Mouse (Mus musculus) embryonic facial prominence, embryonic 13.5 days (tissue): ENCODE data around the gene Trim50. TPM values are rescaled to one million over a fixed set of nuclear protein-coding genes. Genes with fewer than 3 reads are reported as not detected.

ENCODE experiments used
- ATAC-seq: fragments of 200-750 bp; cut with Nextera tagmentation; 2 replicates; pipeline ENCODE4 v1.8.0; 2017; ENCODE audit warnings: low read depth; ENCODE audit not compliant: insufficient number of reproducible peaks, insufficient read depth, low FRiP score, low TSS enrichment
- H3K27ac ChIP-seq: fragments of 300-500 bp; sonication (generic); 2 replicates; pipeline ENCODE4 v1.5.1; 2015; ENCODE audit warnings: moderate library complexity, mild to moderate bottlenecking, inconsistent platforms
- H3K27me3 ChIP-seq: fragments of 300-500 bp; sonication (generic); 2 replicates; pipeline ENCODE4 v1.6.1; 2015; ENCODE audit warnings: mild to moderate bottlenecking, inconsistent platforms
- H3K36me3 ChIP-seq: fragments of 300-500 bp; sonication (generic); 2 replicates; pipeline ENCODE4 v1.6.1; 2015; ENCODE audit warnings: mild to moderate bottlenecking, inconsistent platforms
- H3K4me1 ChIP-seq: fragments of 300-500 bp; sonication (generic); 2 replicates; pipeline ENCODE4 v1.6.1; 2015; ENCODE audit warnings: inconsistent platforms
- H3K4me2 ChIP-seq: fragments of 300-500 bp; sonication (generic); 2 replicates; pipeline ENCODE4 v1.6.1; 2015; ENCODE audit warnings: moderate library complexity, mild to moderate bottlenecking, inconsistent platforms
- H3K4me3 ChIP-seq: fragments of 300-500 bp; sonication (generic); 2 replicates; pipeline ENCODE4 v1.5.1; 2015; ENCODE audit warnings: mild to moderate bottlenecking, inconsistent platforms
- H3K9ac ChIP-seq: fragments of 300-500 bp; sonication (generic); 2 replicates; pipeline ENCODE4 v1.6.1; 2015; ENCODE audit warnings: mild to moderate bottlenecking, inconsistent platforms
- H3K9me3 ChIP-seq: fragments of 300-500 bp; sonication (generic); 2 replicates; pipeline ENCODE4 v1.6.1; 2016; ENCODE audit warnings: inconsistent platforms
- WGBS: fragments of 180-500 bp; shearing (Covaris S2); methylation state at CpG from one replicate; pipeline ENCODE4 v1.1.7; 2015; ENCODE audit warnings: mixed read lengths; 5-methylcytosine and 5-hydroxymethylcytosine counted together
- polyA plus RNA-seq: library from polyadenylated mRNA; unstranded; fragments of >200 nt; fragmentation: Nextera tagmentation; extraction: Ambion mirVana; gene quantifications from 2 replicates; pipeline ENCODE4 v1.2.1, GENCODE M21; 2015

Gene Trim50
- polyA plus RNA-seq, 1 experiment from 2014 or later, result 0.14 TPM

GRCm38 (mm10) chr5:135369787-135370654 lies 16.9 kb downstream of the Trim50 start, which contains the start of gene Nsun5:
Nsun5 (plus strand) TSS chr5:135369953.
- WGBS, result under 1% methylated on average over 64 of the region's 64 CpGs
- H3K9ac ChIP-seq, result peak within 1 kb of the TSS; percentile 94
- no peaks in the 10 kb centered on the region for H3K27me3 ChIP-seq
- peak within 1 kb of the TSS; percentile 84 for H3K4me2 ChIP-seq
- H3K27ac ChIP-seq, result peak within 1 kb of the TSS; percentile 81
- H3K4me1 ChIP-seq, result peaks cover 14% of the 10 kb centered on the region
- H3K4me3 ChIP-seq, result peak within 1 kb of the TSS; percentile 99
- ATAC-seq, result peak; percentile 60
- peaks cover 38% of the 10 kb centered on the region for H3K36me3 ChIP-seq
- no peaks in the 10 kb centered on the region; the same call in 1 of the 2 replicates for H3K9me3 ChIP-seq

- Histone ChIP-seq H3K36me3 (peaks cover 49% of the 10 kb centered on the region), H3K4me2 (no peak overlapping the region; the same call in 1 of the 2 replicates), H3K9me3 (no peaks in the 10 kb centered on the region; the same call in 1 of the 2 replicates), H3K27me3 (no peaks in the 10 kb centered on the region), H3K4me3 (no peak overlapping the region), H3K27ac (no peak overlapping the region), H3K9ac (no peak overlapping the region), H3K4me1 (peaks cover 20% of the 10 kb centered on the region)
- WGBS, result 95% methylated on average over 13 of the region's 13 CpGs
- no peak for ATAC-seq
These were observed 18.1 kb downstream of the Trim50 start for GRCm38 (mm10) chr5:135371195-135371594.

GRCm38 (mm10) chr5:135373601-135374000 lies 20.5 kb downstream of the Trim50 start:
- no peaks in the 10 kb centered on the region for H3K27me3 ChIP-seq
- ATAC-seq, result no peak
- peaks cover 20% of the 10 kb centered on the region for H3K4me1 ChIP-seq
- no peak overlapping the region for H3K4me3 ChIP-seq
- WGBS, result 96% methylated on average over 5 of the region's 5 CpGs
- H3K9ac ChIP-seq, result no peak overlapping the region
- H3K4me2 ChIP-seq, result no peak overlapping the region
- peaks cover 72% of the 10 kb centered on the region for H3K36me3 ChIP-seq
- H3K27ac ChIP-seq, result no peak overlapping the region
- H3K9me3 ChIP-seq, result no peaks in the 10 kb centered on the region; the same call in 1 of the 2 replicates

GRCm38 (mm10) chr5:135375167-135375566 lies 22.1 kb downstream of the Trim50 start:
- no peak overlapping the region for H3K9ac ChIP-seq
- H3K4me3 ChIP-seq, result no peak overlapping the region
- no peak for ATAC-seq
- no peaks in the 10 kb centered on the region; the same call in 1 of the 2 replicates for H3K9me3 ChIP-seq
- peaks cover 88% of the 10 kb centered on the region for H3K36me3 ChIP-seq
- no peak overlapping the region for H3K4me2 ChIP-seq
- peaks cover 16% of the 10 kb centered on the region for H3K4me1 ChIP-seq
- WGBS, result 71% methylated on average over 8 of the region's 8 CpGs
- no peak overlapping the region for H3K27ac ChIP-seq
- no peaks in the 10 kb centered on the region for H3K27me3 ChIP-seq

- no peak for ATAC-seq
- H3K9ac ChIP-seq, result no peak overlapping the region
- WGBS, result 77% methylated on average over 2 of the region's 2 CpGs
- H3K4me3 ChIP-seq, result no peak overlapping the region
- peaks cover 9% of the 10 kb centered on the region; the same call in 1 of the 2 replicates for H3K4me1 ChIP-seq
- H3K27me3 ChIP-seq, result no peaks in the 10 kb centered on the region
- H3K4me2 ChIP-seq, result no peak overlapping the region
- H3K36me3 ChIP-seq, result peaks cover 97% of the 10 kb centered on the region
- no peak overlapping the region for H3K27ac ChIP-seq
- H3K9me3 ChIP-seq, result no peaks in the 10 kb centered on the region; the same call in 1 of the 2 replicates
These were observed 23.2 kb downstream of the Trim50 start for GRCm38 (mm10) chr5:135376341-135376740.

GRCm38 (mm10) chr5:135380681-135381080 lies 27.6 kb downstream of the Trim50 start:
- H3K4me2 ChIP-seq, result no peak overlapping the region
- peaks cover 98% of the 10 kb centered on the region for H3K36me3 ChIP-seq
- no peaks in the 10 kb centered on the region for H3K27me3 ChIP-seq
- H3K9ac ChIP-seq, result no peak overlapping the region
- ATAC-seq, result no peak
- no peaks in the 10 kb centered on the region; the same call in 1 of the 2 replicates for H3K4me1 ChIP-seq
- no peak overlapping the region for H3K4me3 ChIP-seq
- WGBS, result 93% methylated on average over 4 of the region's 4 CpGs
- H3K27ac ChIP-seq, result no peak overlapping the region
- no peaks in the 10 kb centered on the region for H3K9me3 ChIP-seq

- Histone ChIP-seq H3K27me3 (no peaks in the 10 kb centered on the region), H3K9ac (no peak overlapping the region), H3K4me1 (no peaks in the 10 kb centered on the region), H3K4me2 (no peak overlapping the region), H3K9me3 (no peaks in the 10 kb centered on the region), H3K4me3 (no peak overlapping the region), H3K27ac (no peak overlapping the region), H3K36me3 (peaks cover 94% of the 10 kb centered on the region)
- 94% methylated on average over 10 of the region's 10 CpGs for WGBS
- ATAC-seq, result no peak
These were observed 28.3 kb downstream of the Trim50 start for GRCm38 (mm10) chr5:135381356-135381925.

GRCm38 (mm10) chr5:135382746-135383145 lies 29.7 kb downstream of the Trim50 start:
- 87% methylated on average over 7 of the region's 7 CpGs for WGBS
- H3K27me3 ChIP-seq, result no peaks in the 10 kb centered on the region
- H3K4me2 ChIP-seq, result no peak overlapping the region
- no peak overlapping the region for H3K4me3 ChIP-seq
- peaks cover 95% of the 10 kb centered on the region for H3K36me3 ChIP-seq
- no peak overlapping the region for H3K9ac ChIP-seq
- no peak overlapping the region for H3K27ac ChIP-seq
- H3K9me3 ChIP-seq, result no peaks in the 10 kb centered on the region
- H3K4me1 ChIP-seq, result no peaks in the 10 kb centered on the region
- ATAC-seq, result no peak

GRCm38 (mm10) chr5:135383771-135384170 lies 30.7 kb downstream of the Trim50 start:
- Histone ChIP-seq H3K9me3 (no peaks in the 10 kb centered on the region), H3K4me2 (no peak overlapping the region), H3K27me3 (no peaks in the 10 kb centered on the region), H3K9ac (no peak overlapping the region), H3K4me1 (no peaks in the 10 kb centered on the region), H3K36me3 (peaks cover 95% of the 10 kb centered on the region), H3K27ac (no peak overlapping the region), H3K4me3 (no peak overlapping the region)
- no peak for ATAC-seq
- 85% methylated on average over 10 of the region's 10 CpGs for WGBS

- ATAC-seq, result peak; percentile 81
- Histone ChIP-seq H3K9me3 (no peaks in the 10 kb centered on the region), H3K27me3 (no peaks in the 10 kb centered on the region), H3K4me1 (peaks cover 19% of the 10 kb centered on the region), H3K27ac (peak within 1 kb of the TSS; percentile 86), H3K4me2 (peak within 1 kb of the TSS; percentile 65), H3K9ac (peak within 1 kb of the TSS; percentile 98), H3K4me3 (peak within 1 kb of the TSS; percentile 70), H3K36me3 (peaks cover 29% of the 10 kb centered on the region)
- under 1% methylated on average over 95 of the region's 110 CpGs for WGBS
These were observed 41.1 kb downstream of the Trim50 start, which contains the start of gene Pom121 for GRCm38 (mm10) chr5:135394004-135394823. Pom121 (minus strand) TSS chr5:135394546.

- H3K4me1 ChIP-seq, result peaks cover 19% of the 10 kb centered on the region
- no peak overlapping the region for H3K9ac ChIP-seq
- H3K4me2 ChIP-seq, result no peak overlapping the region
- H3K36me3 ChIP-seq, result peaks cover 15% of the 10 kb centered on the region
- no peaks in the 10 kb centered on the region for H3K27me3 ChIP-seq
- 55% methylated on average over 5 of the region's 5 CpGs for WGBS
- H3K4me3 ChIP-seq, result no peak overlapping the region
- H3K9me3 ChIP-seq, result no peaks in the 10 kb centered on the region
- ATAC-seq, result no peak
- H3K27ac ChIP-seq, result no peak overlapping the region
These were observed 42.7 kb downstream of the Trim50 start for GRCm38 (mm10) chr5:135395826-135396225.
